Mouse (Mus musculus): ENCODE results near the gene S100a3.

DNA sequence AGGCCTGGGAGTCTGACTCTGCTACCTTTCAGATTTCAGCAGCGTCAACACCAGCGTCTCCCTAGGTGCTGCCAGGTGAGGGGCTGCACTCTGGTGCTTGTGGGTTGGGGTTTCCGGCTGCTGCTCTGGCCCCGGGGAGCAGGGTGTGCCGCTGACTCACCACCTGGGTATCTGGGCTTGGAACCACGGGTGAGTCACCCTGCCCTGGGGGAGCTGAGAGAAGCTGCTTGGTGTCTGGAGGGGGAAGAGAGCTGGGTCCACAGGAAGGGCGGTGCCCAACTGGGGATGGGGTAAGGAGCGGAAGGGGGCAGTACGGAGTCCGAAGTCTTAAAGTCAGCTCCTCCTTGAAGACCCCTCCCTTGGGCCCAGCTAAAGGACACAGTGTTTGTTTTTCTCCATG, 26.5 kb downstream of the S100a3 start:
- TF ChIP-seq ELF1 (IDR thresholded peaks at IDR 0.05; ENCODE audit: low read depth, low read length) (no peak), CTCF (IDR thresholded peaks at IDR 0.05 in 2 of 3, conservative IDR thresholded peaks at IDR 0.05 in 1 of 3; ENCODE audit: control insufficient read depth in 1 of 3, insufficient read depth in 1 of 3, low read depth in 2 of 3, low read length in 3 of 3, poor library complexity in 1 of 3, severe bottlenecking in 1 of 3) (peak; percentile 5 to 21 (median 15); a peak in 3 of 6 replicates)
